Mouse (Mus musculus) forebrain, embryonic 12.5 days (tissue): ENCODE measurements around the gene Cpz. TPM values are rescaled to one million over a fixed set of nuclear protein-coding genes. Genes with fewer than 3 reads are reported as not detected.
A peak's percentile ranks its signal among the peaks of the same experiment; 100 is the strongest.

Experiments
- ATAC-seq: fragments of 200-750 bp; cut with Nextera tagmentation; 2 replicates; pipeline ENCODE4 v1.8.0; 2017; ENCODE audit warnings: moderate TSS enrichment; ENCODE audit not compliant: low FRiP score
- H3K27ac ChIP-seq: fragments of 300-500 bp; sonication (generic); 2 replicates; pipeline ENCODE4 v1.5.1; 2016; ENCODE audit warnings: mild to moderate bottlenecking
- H3K27me3 ChIP-seq: fragments of 300-500 bp; sonication (generic); 2 replicates; pipeline ENCODE4 v1.6.1; 2016; ENCODE audit warnings: mild to moderate bottlenecking
- H3K36me3 ChIP-seq: fragments of 300-500 bp; sonication (generic); replicated peaks from 2 replicates; pipeline ENCODE4 v1.6.1; 2016; ENCODE audit warnings: mild to moderate bottlenecking
- H3K4me1 ChIP-seq: fragments of 300-500 bp; sonication (generic); 2 replicates; pipeline ENCODE4 v1.6.1; 2016
- H3K4me2 ChIP-seq: fragments of 300-500 bp; sonication (generic); 2 replicates; pipeline ENCODE4 v1.6.1; 2016; ENCODE audit warnings: mild to moderate bottlenecking, moderate library complexity
- H3K4me3 ChIP-seq: fragments of 300-500 bp; sonication (generic); replicated peaks from 2 replicates; pipeline ENCODE4 v1.5.1; 2016; ENCODE audit warnings: mild to moderate bottlenecking
- H3K9ac ChIP-seq: fragments of 300-500 bp; sonication (generic); 2 replicates; pipeline ENCODE4 v1.6.1; 2016; ENCODE audit warnings: mild to moderate bottlenecking
- H3K9me3 ChIP-seq: fragments of 300-500 bp; sonication (generic); 2 replicates; pipeline ENCODE4 v1.6.1; 2016
- WGBS: fragments of 180-500 bp; shearing (Covaris S2); methylation state at CpG from one replicate; pipeline ENCODE4 v1.1.7; 2016; 5-methylcytosine and 5-hydroxymethylcytosine counted together
- polyA plus RNA-seq: library from polyadenylated mRNA; unstranded; fragments of >200 nt; fragmentation: Nextera tagmentation; extraction: Ambion mirVana; gene quantifications from 2 replicates; pipeline ENCODE4 v1.2.1, GENCODE M21; 2016

The Cpz gene
- polyA plus RNA-seq, 1 experiment from 2014 or later: 3.0 TPM

DNA sequence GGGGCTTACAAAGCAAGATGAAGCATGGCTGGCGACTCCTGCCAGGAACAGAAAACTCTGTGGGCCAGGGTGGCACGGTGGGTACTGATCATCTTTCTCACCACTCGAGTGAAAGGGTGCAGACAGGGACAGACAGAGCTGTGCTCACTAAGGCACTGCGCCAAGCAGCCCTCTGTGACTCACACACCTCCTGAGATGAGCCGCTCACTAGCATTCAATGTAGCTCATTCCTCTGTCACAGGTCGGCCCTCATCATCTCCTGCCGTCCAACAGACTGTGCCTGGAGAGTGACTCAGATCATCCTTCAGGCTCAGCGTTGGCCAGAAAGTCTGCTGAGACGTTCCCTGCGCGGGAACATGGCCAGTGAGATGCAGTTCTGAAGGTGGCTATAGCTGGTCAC, 8.7 kb downstream of the Cpz start:
- H3K4me3 ChIP-seq: no peak overlapping the region
- no peak for ATAC-seq
- H3K4me1 ChIP-seq: no peaks in the 10 kb centered on the region; the same call in 1 of the 2 replicates
- no peaks in the 10 kb centered on the region for H3K36me3 ChIP-seq
- no peaks in the 10 kb centered on the region for H3K9me3 ChIP-seq
- H3K9ac ChIP-seq: no peak overlapping the region
- H3K27me3 ChIP-seq: peaks cover 12% of the 10 kb centered on the region; the same call in 1 of the 2 replicates
- H3K27ac ChIP-seq: no peak overlapping the region
- WGBS: 82% methylated on average over 11 of the region's 11 CpGs
- H3K4me2 ChIP-seq: no peak overlapping the region

DNA sequence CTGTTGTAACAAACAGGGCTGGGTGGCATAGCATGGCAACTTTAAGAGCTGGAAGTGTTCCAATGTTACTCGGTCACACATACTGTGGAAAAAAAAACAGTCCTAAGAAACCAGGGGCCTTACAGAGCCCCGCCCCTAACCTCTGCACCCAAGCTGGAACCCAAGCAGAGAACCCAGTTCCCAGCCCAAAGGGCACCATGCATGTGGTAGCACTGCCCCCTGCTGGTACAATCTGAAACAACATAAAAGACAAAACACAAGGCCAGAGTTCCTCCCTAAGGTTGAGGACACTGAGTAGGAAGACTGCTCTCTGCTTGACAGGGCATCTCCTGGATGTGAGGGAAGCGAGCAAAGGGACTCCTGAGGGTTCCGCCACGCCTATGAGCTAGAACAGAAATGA, 14.9 kb downstream of the Cpz start:
- no peaks in the 10 kb centered on the region for H3K4me1 ChIP-seq
- no peak for ATAC-seq
- H3K27me3 ChIP-seq: peaks cover 23% of the 10 kb centered on the region
- H3K36me3 ChIP-seq: no peaks in the 10 kb centered on the region
- 19% methylated on average over 5 of the region's 5 CpGs for WGBS
- no peak overlapping the region for H3K4me2 ChIP-seq
- H3K27ac ChIP-seq: no peak overlapping the region
- H3K9ac ChIP-seq: no peak overlapping the region
- no peak overlapping the region for H3K4me3 ChIP-seq
- H3K9me3 ChIP-seq: no peaks in the 10 kb centered on the region

DNA sequence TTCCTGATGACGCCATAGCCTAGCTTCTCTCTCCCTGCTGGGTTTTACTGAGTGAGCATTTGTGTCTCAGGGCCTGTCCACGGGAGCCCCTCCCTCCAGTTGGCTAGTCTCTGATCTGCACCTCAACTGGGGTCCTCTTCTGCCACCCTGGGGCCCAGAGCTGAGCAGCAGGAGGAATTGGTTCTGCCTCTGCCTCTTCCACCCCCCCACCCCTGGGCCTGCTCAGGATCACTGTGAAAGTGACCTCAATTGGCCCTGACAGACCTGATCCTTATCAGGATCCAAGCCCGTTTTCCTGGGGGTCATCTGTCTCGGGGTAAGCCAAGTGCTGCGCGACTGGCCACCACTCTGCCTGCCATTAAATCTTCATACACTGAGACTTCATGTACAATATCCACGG, 20.5 kb downstream of the Cpz start:
- Histone ChIP-seq H3K36me3 (no peaks in the 10 kb centered on the region), H3K9ac (no peak overlapping the region), H3K27ac (no peak overlapping the region), H3K4me2 (no peak overlapping the region), H3K4me1 (no peaks in the 10 kb centered on the region), H3K27me3 (peaks cover 11% of the 10 kb centered on the region; the same call in 1 of the 2 replicates), H3K4me3 (no peak overlapping the region), H3K9me3 (no peaks in the 10 kb centered on the region)
- ATAC-seq: no peak
- WGBS: 83% methylated on average over 7 of the region's 7 CpGs

DNA sequence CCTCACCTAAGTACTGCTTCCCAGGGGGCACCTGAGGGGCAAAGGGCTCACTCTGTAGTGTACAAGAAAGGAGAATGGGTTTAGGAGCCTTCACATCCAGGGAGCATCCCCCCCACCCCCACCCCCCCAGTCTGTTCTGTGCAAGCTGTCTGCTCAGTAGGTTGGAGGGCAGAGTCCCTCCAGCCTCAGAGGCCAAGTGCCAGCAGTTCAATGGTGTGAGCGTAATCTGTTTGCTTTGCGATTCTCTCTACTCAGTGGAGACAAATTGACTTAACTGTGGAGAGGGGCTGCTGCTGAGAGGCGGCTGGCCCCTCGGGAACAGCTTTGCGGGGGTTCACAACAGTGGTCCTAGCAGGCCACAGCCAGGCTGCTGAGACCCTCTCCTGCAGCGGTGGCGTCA, 28.2 kb downstream of the Cpz start:
- Histone ChIP-seq H3K9me3 (no peaks in the 10 kb centered on the region), H3K27me3 (no peaks in the 10 kb centered on the region; the same call in 1 of the 2 replicates), H3K36me3 (no peaks in the 10 kb centered on the region), H3K27ac (no peak overlapping the region), H3K9ac (no peak overlapping the region), H3K4me2 (no peak overlapping the region), H3K4me1 (peaks cover 17% of the 10 kb centered on the region; the same call in 1 of the 2 replicates), H3K4me3 (no peak overlapping the region)
- WGBS: 56% methylated on average over 7 of the region's 7 CpGs
- ATAC-seq: no peak

DNA sequence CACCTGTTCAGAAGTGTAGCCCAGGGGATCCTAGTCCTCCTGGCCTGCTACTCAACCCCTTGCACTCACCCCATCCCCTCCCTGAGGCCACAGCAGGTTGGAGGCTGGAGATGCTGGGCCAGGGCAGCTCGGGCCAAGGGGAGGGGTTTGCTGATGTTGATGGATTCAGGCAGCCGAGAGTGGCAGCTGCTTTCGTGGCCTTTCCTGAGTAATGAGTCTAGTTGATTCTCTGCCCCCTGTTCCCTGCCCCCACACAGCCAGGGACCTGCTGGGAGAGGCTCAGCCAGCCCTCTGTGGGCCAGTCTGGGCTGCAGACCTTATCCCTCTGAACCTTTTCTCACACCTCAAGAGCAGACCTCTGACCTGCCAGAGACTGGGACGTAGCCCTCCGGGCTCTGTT, 29.5 kb downstream of the Cpz start:
- no peak for ATAC-seq

DNA sequence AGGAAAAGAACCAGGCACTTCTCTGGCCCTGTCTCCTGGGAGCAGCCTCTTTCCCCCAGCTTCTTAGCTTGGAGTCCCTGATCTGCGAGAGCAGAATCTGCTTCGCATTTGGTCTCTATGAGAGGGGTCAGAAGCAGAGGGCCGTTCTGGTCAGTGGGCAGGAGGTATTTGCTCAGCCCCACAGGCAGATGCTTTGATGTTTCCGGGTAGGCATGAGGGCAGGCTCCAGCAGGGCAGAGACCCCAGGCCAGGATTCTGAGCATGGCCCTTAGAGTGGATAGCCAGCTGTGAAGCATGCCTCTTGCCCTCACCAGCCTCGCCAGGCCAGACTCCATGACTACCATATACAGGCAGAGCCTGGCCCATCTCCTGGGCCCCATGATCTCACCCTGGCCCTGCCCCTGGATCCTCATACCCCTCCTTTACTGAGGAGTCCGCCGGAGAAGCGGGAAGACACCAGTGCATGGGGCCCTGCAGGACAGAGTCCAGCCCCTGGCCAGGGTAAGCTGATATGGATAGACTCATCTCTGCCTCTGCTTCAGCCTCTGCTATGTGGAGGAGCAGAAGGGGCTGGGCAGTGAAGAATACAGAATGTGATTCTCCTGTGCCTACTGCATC, 30.6 kb downstream of the Cpz start:
- Histone ChIP-seq H3K9me3 (no peaks in the 10 kb centered on the region), H3K27me3 (peaks cover 2% of the 10 kb centered on the region; the same call in 1 of the 2 replicates), H3K4me2 (no peak overlapping the region), H3K4me1 (peaks cover 17% of the 10 kb centered on the region; the same call in 1 of the 2 replicates), H3K9ac (no peak overlapping the region), H3K4me3 (no peak overlapping the region), H3K27ac (no peak overlapping the region), H3K36me3 (no peaks in the 10 kb centered on the region)
- ATAC-seq: no peak
- WGBS: 46% methylated on average over 8 of the region's 8 CpGs

More for the DNA sequence above, 29.5 kb downstream of the Cpz start:
- H3K4me1 ChIP-seq: peaks cover 17% of the 10 kb centered on the region; the same call in 1 of the 2 replicates
- H3K27me3 ChIP-seq: peaks cover 2% of the 10 kb centered on the region; the same call in 1 of the 2 replicates
- H3K9ac ChIP-seq: no peak overlapping the region
- no peak overlapping the region for H3K4me2 ChIP-seq
- 27% methylated on average over 5 of the region's 5 CpGs for WGBS
- H3K4me3 ChIP-seq: no peak overlapping the region
- H3K36me3 ChIP-seq: no peaks in the 10 kb centered on the region
- H3K9me3 ChIP-seq: no peaks in the 10 kb centered on the region
- no peak overlapping the region for H3K27ac ChIP-seq

DNA sequence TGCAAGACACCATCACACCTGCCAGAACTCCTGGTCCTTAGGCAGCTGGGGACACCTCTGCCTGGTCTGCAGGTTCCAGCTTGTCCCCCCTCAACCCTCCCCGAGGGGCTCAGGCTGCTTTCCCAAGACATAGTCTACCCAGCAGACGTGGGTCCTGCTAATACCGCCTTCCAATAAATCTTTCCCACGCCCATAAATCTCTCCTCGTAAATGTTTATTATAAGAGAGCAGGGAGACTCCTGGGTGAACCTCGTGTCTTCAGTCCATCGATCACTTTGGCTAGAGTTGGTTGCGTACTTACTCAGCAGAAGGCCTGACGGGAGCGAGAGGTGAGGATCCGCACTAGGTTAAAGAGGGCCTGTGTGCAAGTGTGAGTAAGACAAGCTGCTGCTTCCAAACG, 31.7 kb downstream of the Cpz start:
- no peak overlapping the region for H3K27ac ChIP-seq
- WGBS: 89% methylated on average over 12 of the region's 12 CpGs
- H3K27me3 ChIP-seq: peaks cover 7% of the 10 kb centered on the region; the same call in 1 of the 2 replicates
- H3K9ac ChIP-seq: no peak overlapping the region
- H3K36me3 ChIP-seq: no peaks in the 10 kb centered on the region
- no peak overlapping the region for H3K4me2 ChIP-seq
- no peak overlapping the region for H3K4me3 ChIP-seq
- ATAC-seq: no peak
- peaks cover 17% of the 10 kb centered on the region; the same call in 1 of the 2 replicates for H3K4me1 ChIP-seq
- H3K9me3 ChIP-seq: no peaks in the 10 kb centered on the region

DNA sequence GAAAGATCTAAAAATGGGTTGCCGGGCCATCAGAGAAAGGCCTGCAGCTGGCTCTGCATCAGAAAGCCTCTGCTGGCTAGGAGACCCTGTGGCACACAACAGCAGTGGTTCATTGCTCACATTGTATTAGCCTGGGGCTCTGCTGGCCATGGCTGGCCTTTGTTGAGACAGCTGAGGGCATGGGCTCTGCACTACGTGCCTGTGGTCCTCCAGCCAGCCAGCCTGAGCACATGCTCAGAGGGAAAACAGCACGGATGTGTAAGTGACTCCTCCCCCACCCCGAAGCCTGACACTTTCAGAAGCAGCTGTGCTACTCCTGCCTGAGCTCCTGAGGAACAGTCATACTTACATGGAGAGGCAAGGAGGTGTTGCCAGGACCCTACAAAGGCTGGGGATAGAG, 46.0 kb downstream of the Cpz start:
- ATAC-seq: no peak
- 42% methylated on average over 4 of the region's 4 CpGs for WGBS
- 0 out of 2 replicates have a peak overlapping the region, but pooled peaks have one; percentile 21 for H3K27ac ChIP-seq

DNA sequence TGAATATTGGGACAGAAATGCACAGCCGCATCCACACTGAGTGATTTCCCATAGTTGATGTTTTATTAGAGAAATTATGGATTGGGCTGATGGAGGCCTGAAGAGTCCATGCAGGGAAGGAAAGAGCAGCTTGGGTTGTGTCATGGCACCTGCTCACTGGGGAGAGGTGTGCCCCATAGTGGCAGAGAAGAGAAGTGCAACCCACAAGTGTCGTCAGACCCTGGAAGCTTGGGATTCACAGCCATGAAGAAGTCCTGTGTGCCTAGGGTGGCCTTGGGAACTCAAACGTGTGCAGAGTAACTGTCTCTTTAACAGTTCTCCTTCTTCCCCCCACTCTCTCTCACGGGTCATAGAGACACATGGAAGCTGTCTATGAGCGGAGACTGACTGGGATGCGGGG, 50.3 kb downstream of the Cpz start:
- H3K27ac ChIP-seq: no peak overlapping the region
- H3K9ac ChIP-seq: no peak overlapping the region
- no peaks in the 10 kb centered on the region for H3K36me3 ChIP-seq
- peaks cover 8% of the 10 kb centered on the region for H3K4me1 ChIP-seq
- H3K9me3 ChIP-seq: no peaks in the 10 kb centered on the region
- no peak for ATAC-seq
- 45% methylated on average over 6 of the region's 6 CpGs for WGBS
- no peak overlapping the region for H3K4me2 ChIP-seq
- no peak overlapping the region for H3K4me3 ChIP-seq
- peaks cover 47% of the 10 kb centered on the region for H3K27me3 ChIP-seq

More for the DNA sequence above, 46.0 kb downstream of the Cpz start:
- no peaks in the 10 kb centered on the region for H3K36me3 ChIP-seq
- H3K9ac ChIP-seq: no peak overlapping the region
- H3K9me3 ChIP-seq: no peaks in the 10 kb centered on the region
- no peak overlapping the region for H3K4me2 ChIP-seq
- H3K4me1 ChIP-seq: peaks cover 8% of the 10 kb centered on the region
- H3K4me3 ChIP-seq: no peak overlapping the region
- H3K27me3 ChIP-seq: peaks cover 26% of the 10 kb centered on the region

DNA sequence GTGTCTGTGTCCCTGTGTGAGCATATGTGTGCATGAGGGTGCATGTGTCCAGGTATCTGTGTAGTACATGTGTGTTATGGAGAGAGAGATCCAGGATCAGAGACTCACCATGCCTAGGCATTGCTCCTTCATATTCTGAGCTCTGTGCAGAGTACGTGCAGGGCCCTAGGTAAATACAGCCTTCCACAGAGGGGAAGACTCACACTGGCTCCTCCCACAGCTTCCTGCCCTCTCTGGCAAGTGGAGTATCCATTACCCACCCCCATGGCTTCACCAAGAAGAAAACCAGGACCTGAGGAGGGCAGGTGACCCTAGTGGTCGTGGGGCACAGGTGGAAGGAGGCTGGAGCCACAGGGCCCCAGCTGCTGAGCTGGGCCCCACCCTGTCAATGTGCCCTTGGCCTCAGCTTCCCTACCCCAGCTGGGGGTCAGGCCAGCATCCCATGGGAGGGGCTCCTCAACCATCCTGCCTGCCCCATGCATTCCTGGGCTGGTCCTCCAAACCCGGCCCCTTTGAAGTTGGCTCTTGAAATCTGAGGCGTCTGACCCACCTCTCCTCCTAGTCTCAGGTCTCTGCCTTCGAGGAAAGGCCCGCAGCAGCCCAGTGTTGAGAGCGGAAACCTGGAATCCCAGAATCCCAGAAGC, 54.5 kb downstream of the Cpz start:
- peaks cover 47% of the 10 kb centered on the region for H3K27me3 ChIP-seq
- no peaks in the 10 kb centered on the region for H3K9me3 ChIP-seq

DNA sequence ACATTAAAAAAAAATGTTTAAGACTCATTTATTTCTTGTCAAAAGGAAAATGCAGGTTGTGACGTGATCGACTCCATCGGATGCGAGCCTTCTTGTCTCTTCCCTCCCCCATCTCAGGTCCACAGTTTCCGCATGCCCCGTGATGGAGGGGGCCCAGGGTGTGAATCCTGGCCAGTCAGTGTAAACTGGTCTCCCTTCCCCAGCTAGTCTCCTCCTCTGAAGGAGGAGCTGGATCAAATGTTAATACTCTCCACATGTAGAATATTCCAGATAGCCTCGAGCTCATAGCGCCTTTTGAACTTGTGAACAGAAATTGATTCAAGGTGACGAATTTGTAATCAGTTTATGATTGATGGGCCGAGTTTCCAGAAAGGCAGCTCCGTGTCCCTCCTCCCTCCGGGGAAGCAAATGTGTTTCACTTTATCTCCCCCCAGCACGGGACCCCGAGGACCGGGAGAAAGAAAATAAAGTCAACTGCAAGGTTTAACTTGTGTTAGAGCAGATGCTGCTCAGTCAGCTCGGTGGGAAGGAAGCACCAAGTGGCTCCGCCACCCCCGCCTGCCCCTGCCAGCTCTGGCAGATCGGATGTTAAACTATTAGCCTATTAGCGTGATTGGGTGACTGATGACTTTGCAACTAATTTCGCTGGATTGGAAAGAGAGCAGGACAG, 59.4 kb downstream of the Cpz start:
- Histone ChIP-seq H3K27ac (no peak overlapping the region), H3K9me3 (no peaks in the 10 kb centered on the region), H3K4me2 (no peak overlapping the region), H3K4me1 (no peaks in the 10 kb centered on the region), H3K36me3 (no peaks in the 10 kb centered on the region), H3K27me3 (peaks cover 51% of the 10 kb centered on the region), H3K9ac (no peak overlapping the region), H3K4me3 (no peak overlapping the region)
- WGBS: 63% methylated on average over 21 of the region's 21 CpGs
- no peak for ATAC-seq

More for the DNA sequence above, 54.5 kb downstream of the Cpz start:
- ATAC-seq: no peak
- whole genome bisulfite sequencing: 60% methylated on average over 7 of the region's 7 CpGs
- Histone ChIP-seq H3K4me3 (no peak overlapping the region), H3K4me1 (no peaks in the 10 kb centered on the region), H3K36me3 (no peaks in the 10 kb centered on the region), H3K27ac (no peak overlapping the region), H3K9ac (no peak overlapping the region), H3K4me2 (no peak overlapping the region)

DNA sequence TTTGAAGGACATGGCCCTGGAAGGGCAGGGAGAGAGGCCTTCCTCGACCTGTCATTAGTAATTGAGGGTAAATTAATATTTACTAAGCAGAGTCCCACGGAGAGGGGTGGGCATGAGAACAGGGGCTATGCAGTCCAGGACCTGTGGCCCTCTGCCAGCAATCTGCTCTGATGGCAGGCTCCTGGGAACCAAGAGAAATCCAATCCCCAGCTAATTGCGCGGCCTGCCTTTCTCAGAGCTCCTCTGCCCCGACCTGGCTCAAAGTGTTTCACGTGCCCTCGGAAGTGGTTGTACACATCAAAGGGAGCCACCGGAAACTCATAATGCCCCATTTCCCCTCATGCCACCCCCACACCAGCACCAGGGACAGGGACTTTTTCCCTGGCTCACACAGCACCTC, 63.4 kb downstream of the Cpz start:
- Histone ChIP-seq H3K27me3 (peaks cover 40% of the 10 kb centered on the region), H3K4me3 (no peak overlapping the region), H3K9ac (no peak overlapping the region), H3K4me1 (no peaks in the 10 kb centered on the region), H3K4me2 (no peak overlapping the region), H3K27ac (no peak overlapping the region), H3K36me3 (no peaks in the 10 kb centered on the region), H3K9me3 (no peaks in the 10 kb centered on the region)
- 64% methylated on average over 8 of the region's 8 CpGs for WGBS
- no peak for ATAC-seq
